Mouse (Mus musculus): ENCODE results near the gene Msl3l2. TPM values are rescaled to one million over a fixed set of nuclear protein-coding genes. Genes with fewer than 3 reads are reported as not detected.
A peak's percentile ranks its signal among the peaks of the same experiment; 100 is the strongest.

The Msl3l2 gene
- polyA plus RNA-seq, 1 experiment: 19.5 TPM

DNA sequence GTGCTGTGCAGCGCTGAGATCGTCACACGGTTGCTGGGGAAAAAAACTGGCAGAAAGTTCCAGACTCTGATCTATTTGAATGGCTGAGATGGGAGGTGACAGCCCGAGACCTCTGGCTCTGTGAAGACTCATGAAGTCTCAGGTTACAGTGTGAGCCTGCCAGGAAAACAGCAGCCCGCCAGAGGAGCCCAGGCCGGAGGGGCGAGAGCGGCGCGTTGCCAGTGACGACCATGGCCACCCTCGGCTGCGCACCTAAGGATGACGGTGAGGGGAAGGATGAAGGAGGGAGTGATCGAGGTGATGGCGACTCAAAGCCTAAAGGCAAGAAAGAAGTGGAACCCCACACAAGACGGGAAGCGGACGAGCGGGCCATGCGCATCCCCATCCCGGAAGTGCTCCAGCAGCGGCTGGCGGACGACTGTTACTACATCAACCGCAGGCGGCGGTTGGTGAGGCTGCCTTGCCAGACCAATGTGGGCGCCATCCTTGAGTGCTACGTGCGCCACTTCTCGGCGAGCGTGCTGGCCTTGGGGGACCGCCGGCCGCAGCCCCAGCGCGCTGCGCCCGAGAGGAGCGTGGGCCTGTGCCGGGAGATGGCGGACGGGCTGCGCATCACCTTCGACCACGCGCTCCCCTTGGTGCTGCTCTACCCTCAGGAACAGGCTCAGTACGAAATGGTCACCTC is 8.4 kb downstream of the Msl3l2 start:
- peak; percentile 51 for DNase-seq
- Histone ChIP-seq H3K4me3 (replicated peaks; ENCODE audit: extremely low read depth, low read depth, low read length) (peak overlapping the region; percentile 79), H3K4me1 (ENCODE audit: control insufficient read depth, insufficient read depth, low read length) (peaks cover 3% of the 10 kb centered on the region; the same call in 1 of the 2 replicates)
- 24% methylated on average over 50 of the region's 50 CpGs for WGBS
- TF ChIP-seq CTCF (IDR thresholded peaks at IDR 0.05; ENCODE audit: insufficient read depth, low read length) (no peak), POLR2A (IDR thresholded peaks at IDR 0.05; ENCODE audit: borderline replicate concordance, extremely low read depth, low read depth, low read length) (no peak)

DNA sequence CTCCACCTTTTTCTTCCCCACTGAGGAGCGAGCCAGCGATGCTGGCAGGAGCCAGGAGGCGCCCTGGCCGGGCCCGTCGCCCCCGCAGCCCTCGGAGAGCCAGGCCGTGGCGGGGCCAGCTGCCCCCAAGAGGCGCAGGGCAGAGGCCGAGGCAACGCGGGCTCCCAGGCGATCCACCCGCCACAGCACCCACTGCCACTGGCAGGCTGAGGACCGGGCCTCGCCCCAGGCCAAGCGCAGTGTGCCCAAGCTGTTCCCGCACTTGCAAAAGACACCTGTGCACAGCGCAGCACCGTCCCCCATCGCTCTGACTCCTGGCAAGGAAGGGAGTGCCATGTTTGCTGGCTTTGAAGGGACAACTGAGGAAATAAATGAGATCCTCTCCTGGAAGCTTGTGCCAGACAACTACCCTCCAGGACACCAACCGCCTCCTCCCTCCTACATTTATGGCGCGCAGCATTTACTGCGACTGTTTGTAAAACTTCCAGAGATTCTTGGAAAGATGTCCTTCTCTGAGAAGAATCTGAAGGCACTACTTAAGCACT is 9.0 kb downstream of the Msl3l2 start:
- Histone ChIP-seq H3K4me3 (replicated peaks; ENCODE audit: extremely low read depth, low read depth, low read length) (peak overlapping the region; percentile 79), H3K4me1 (ENCODE audit: control insufficient read depth, insufficient read depth, low read length) (peaks cover 3% of the 10 kb centered on the region; the same call in 1 of the 2 replicates)
- WGBS: 60% methylated on average over 27 of the region's 27 CpGs
- DNase-seq: no peak
- TF ChIP-seq CTCF (IDR thresholded peaks at IDR 0.05; ENCODE audit: insufficient read depth, low read length) (no peak), POLR2A (IDR thresholded peaks at IDR 0.05; ENCODE audit: borderline replicate concordance, extremely low read depth, low read depth, low read length) (no peak)

DNA sequence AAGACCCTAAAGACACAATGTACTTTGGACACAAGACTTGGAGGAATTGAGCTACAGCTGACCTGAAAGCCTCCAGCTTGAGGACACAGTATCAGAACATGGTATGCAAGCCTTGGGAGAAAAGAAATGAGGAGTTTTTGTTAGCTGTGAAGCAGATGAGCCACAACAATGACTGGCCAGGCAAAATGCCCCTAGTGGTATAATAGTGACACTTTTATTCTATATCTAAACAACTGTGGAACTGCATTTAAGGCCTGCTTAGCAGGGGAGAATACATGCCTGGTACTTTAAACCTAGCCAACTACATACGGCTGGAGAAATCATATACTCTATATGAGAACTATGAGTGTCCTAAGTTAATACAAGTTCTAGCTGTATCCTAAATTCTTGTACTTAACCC is 20.3 kb downstream of the Msl3l2 start:
- WGBS: 83% methylated on average over 1 of the region's 1 CpGs
- no peak for TF ChIP-seq CTCF (IDR thresholded peaks at IDR 0.05; ENCODE audit: insufficient read depth, low read length)
- TF ChIP-seq POLR2A (IDR thresholded peaks at IDR 0.05; ENCODE audit: borderline replicate concordance, extremely low read depth, low read depth, low read length): no peak
- H3K4me3 ChIP-seq (replicated peaks; ENCODE audit: extremely low read depth, low read depth, low read length): no peak overlapping the region
- no peaks in the 10 kb centered on the region for H3K4me1 ChIP-seq (ENCODE audit: control insufficient read depth, insufficient read depth, low read length)
- DNase-seq: no peak

DNA sequence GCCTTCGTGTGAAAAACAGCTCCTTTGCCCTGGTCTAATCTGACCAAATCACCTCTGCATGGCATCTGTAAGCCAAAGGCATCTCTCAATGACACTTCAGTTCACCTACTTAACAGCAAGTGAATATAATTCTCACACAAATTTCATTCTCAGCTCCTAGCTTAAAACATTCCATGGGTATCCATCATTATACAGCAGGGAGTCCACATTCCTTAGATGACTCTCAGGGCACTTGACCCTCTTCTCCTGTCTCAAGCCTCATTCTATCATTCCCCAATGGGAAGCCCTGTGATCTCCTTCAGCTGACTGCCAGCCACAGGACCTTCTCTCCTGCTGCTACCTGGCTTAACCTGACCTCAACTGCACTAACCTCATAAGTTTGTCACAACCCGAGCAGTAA is 22.9 kb downstream of the Msl3l2 start:
- 74% methylated on average over 2 of the region's 2 CpGs for WGBS

DNA sequence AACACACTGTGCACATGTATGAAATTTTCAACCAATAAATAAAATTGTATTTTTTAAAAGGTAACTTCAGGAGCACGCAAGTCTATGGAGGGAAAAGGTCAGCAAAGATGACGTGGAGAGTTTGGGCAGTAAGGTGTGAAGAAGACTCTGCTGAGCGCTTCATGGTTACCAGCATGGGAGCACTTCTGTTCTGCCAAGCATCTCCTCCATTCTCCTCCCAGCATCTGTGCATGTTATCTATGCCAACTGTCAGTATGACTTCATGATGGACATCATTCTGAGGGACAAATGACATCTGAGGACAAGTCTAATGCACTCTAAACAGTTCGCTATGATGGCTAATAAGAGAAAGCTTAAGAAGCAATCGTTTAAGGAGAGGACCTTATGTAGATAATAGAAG is 30.5 kb downstream of the Msl3l2 start:
- no peak for DNase-seq
- H3K4me1 ChIP-seq (ENCODE audit: control insufficient read depth, insufficient read depth, low read length): no peaks in the 10 kb centered on the region
- no peak overlapping the region for H3K4me3 ChIP-seq (replicated peaks; ENCODE audit: extremely low read depth, low read depth, low read length)
- no peak for TF ChIP-seq CTCF (IDR thresholded peaks at IDR 0.05; ENCODE audit: insufficient read depth, low read length)
- no peak for TF ChIP-seq POLR2A (IDR thresholded peaks at IDR 0.05; ENCODE audit: borderline replicate concordance, extremely low read depth, low read depth, low read length)
- WGBS: 96% methylated on average over 5 of the region's 5 CpGs

More for the DNA sequence above, 22.9 kb downstream of the Msl3l2 start:
- TF ChIP-seq CTCF (IDR thresholded peaks at IDR 0.05; ENCODE audit: insufficient read depth, low read length) (no peak), POLR2A (IDR thresholded peaks at IDR 0.05; ENCODE audit: borderline replicate concordance, extremely low read depth, low read depth, low read length) (no peak)
- H3K4me3 ChIP-seq (replicated peaks; ENCODE audit: extremely low read depth, low read depth, low read length): no peak overlapping the region
- no peak for DNase-seq
- no peaks in the 10 kb centered on the region for H3K4me1 ChIP-seq (ENCODE audit: control insufficient read depth, insufficient read depth, low read length)

DNA sequence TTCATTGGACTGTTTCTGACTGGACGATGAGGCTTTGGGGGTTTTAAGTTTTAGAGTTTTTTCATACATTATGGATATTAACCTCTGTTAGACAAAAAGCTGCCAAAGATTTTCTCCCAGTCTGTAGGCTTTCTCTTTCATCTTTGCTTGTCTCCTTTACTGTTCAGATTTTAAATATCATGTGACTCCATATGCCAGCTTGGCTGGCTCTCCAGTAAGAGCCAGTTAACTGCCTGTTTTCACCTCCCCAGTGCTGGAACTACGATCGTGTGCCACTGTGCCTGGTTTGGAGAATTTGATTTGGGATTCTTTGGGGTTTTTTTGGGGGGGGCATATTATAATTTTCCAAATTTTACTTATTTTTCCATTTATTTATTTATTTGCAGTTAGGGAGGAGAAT is 42.2 kb downstream of the Msl3l2 start:
- H3K4me1 ChIP-seq (ENCODE audit: control insufficient read depth, insufficient read depth, low read length): no peaks in the 10 kb centered on the region
- no peak for DNase-seq
- 94% methylated on average over 3 of the region's 3 CpGs for WGBS
- no peak for TF ChIP-seq POLR2A (IDR thresholded peaks at IDR 0.05; ENCODE audit: borderline replicate concordance, extremely low read depth, low read depth, low read length)
- H3K4me3 ChIP-seq (replicated peaks; ENCODE audit: extremely low read depth, low read depth, low read length): no peak overlapping the region

DNA sequence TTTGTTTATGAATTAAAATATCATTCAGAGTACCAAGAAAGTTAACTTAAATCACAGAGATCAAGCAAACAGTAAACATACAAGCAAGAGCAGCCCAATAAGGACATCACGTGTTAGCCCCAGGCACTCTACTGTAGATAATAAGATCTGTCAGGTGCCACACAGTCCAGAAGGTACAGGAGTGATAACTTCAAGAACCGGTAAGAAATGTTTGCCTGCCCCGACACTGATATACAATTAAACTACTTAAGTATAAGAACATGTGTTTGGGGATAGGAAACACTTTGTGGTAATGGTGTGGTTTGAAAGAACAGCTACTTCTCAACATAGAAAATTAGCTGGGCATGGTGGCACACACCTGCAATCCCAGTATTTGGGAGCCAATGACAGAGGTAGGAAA is 50.2 kb downstream of the Msl3l2 start:
- TF ChIP-seq POLR2A (IDR thresholded peaks at IDR 0.05; ENCODE audit: borderline replicate concordance, extremely low read depth, low read depth, low read length): no peak
- TF ChIP-seq CTCF (IDR thresholded peaks at IDR 0.05; ENCODE audit: insufficient read depth, low read length): no peak
- DNase-seq: no peak
- 85% methylated on average over 3 of the region's 3 CpGs for WGBS
- H3K4me1 ChIP-seq (ENCODE audit: control insufficient read depth, insufficient read depth, low read length): no peaks in the 10 kb centered on the region
- no peak overlapping the region for H3K4me3 ChIP-seq (replicated peaks; ENCODE audit: extremely low read depth, low read depth, low read length)

DNA sequence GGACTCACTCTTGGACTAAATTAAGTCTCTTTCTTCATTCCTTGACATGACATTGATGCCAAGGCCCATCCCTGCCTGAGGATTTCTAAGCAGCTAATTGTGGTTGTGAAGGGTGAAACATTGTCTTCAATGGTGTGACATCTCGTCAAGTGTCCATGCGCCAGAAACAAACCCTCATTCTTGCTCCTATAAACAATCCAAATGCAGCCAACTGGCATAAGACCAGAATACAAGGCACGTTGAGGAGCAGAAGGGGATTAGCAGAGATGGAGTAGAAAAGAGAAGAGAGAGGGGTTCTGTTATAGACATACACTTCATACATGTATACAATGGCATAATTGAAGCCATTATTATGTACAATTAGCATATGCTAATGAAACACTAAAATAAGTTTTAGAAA is 51.5 kb downstream of the Msl3l2 start:
- TF ChIP-seq POLR2A (IDR thresholded peaks at IDR 0.05; ENCODE audit: borderline replicate concordance, extremely low read depth, low read depth, low read length) (no peak), CTCF (IDR thresholded peaks at IDR 0.05; ENCODE audit: insufficient read depth, low read length) (no peak)
- Histone ChIP-seq H3K4me1 (ENCODE audit: control insufficient read depth, insufficient read depth, low read length) (no peaks in the 10 kb centered on the region), H3K4me3 (replicated peaks; ENCODE audit: extremely low read depth, low read depth, low read length) (no peak overlapping the region)
- no peak for DNase-seq
- WGBS: 56% methylated on average over 3 of the region's 3 CpGs

DNA sequence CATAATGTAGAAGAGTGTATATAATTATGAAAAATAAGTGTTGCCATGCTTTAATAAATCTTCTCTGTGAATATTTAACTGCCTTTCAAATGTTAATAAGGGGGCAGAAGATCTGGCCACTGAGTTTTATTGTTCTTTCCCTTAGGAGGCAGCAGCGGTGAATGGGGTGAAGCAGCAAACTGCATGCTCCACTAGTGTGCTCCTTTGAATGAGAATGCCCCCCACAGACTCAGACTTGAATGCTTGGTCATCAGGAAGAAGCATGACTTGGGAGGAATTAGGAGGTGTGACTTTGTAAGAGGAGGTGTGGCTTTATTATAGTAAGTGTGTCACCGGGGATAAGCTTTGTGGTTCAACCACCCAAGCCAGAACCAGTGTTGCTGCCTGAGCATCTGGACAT is 52.0 kb downstream of the Msl3l2 start:
- Histone ChIP-seq H3K4me3 (replicated peaks; ENCODE audit: extremely low read depth, low read depth, low read length) (no peak overlapping the region), H3K4me1 (ENCODE audit: control insufficient read depth, insufficient read depth, low read length) (no peaks in the 10 kb centered on the region)
- TF ChIP-seq POLR2A (IDR thresholded peaks at IDR 0.05; ENCODE audit: borderline replicate concordance, extremely low read depth, low read depth, low read length): no peak
- TF ChIP-seq CTCF (IDR thresholded peaks at IDR 0.05; ENCODE audit: insufficient read depth, low read length): no peak
- WGBS: 86% methylated on average over 2 of the region's 2 CpGs
- no peak for DNase-seq

DNA sequence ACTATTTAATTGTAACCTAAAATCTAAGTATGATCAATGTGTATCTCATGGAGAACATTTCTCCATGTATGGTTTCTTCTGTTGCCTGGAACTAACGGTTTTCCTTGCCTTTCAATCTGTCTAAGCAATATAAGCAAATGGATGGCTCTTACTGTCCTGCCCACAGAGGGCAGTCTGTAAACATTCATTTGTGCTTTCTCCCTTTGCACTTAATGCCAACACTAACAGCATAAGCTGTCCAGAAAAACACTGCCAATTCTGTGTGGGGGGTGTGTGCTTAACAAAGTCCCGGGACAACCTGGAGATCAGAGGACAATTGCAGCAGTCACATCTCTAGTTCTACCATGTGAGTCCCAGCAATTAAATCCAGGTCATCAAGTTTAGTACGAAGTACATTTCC is 57.7 kb downstream of the Msl3l2 start:
- no peak for DNase-seq
- Histone ChIP-seq H3K4me3 (replicated peaks; ENCODE audit: extremely low read depth, low read depth, low read length) (no peak overlapping the region), H3K4me1 (ENCODE audit: control insufficient read depth, insufficient read depth, low read length) (no peaks in the 10 kb centered on the region)
- no peak for TF ChIP-seq CTCF (IDR thresholded peaks at IDR 0.05; ENCODE audit: insufficient read depth, low read length)
- no peak for TF ChIP-seq POLR2A (IDR thresholded peaks at IDR 0.05; ENCODE audit: borderline replicate concordance, extremely low read depth, low read depth, low read length)
- WGBS: 69% methylated on average over 3 of the region's 3 CpGs

All from lung, adult 2 months (tissue).